Mouse (Mus musculus): ENCODE data around the gene Ric8a. TPM values are rescaled to one million over a fixed set of nuclear protein-coding genes. Genes with fewer than 3 reads are reported as not detected.

Gene Ric8a
- polyA plus RNA-seq, 1 experiment from 2014 or later: 94.8 TPM

- no peaks in the 10 kb centered on the region for H3K4me1 ChIP-seq
- H3K36me3 ChIP-seq: no peaks in the 10 kb centered on the region
- H3K4me2 ChIP-seq: no peak within 1 kb of the TSS
- H3K9me3 ChIP-seq (replicated peaks): no peaks in the 10 kb centered on the region
- no peak within 1 kb of the TSS for H3K27ac ChIP-seq (replicated peaks)
- 51% methylated on average over 20 of the region's 20 CpGs for WGBS
- no peak for ATAC-seq (ENCODE audit: low FRiP score)
- H3K4me3 ChIP-seq (replicated peaks): no peak within 1 kb of the TSS
- 0 out of 2 replicates have a peak, but pooled peaks cover 2% of the 10 kb centered on the region for H3K27me3 ChIP-seq (replicated peaks)
- H3K9ac ChIP-seq (replicated peaks): no peak within 1 kb of the TSS
These were observed 21.6 kb upstream of the Ric8a start, which contains the start of gene Urah for GRCm38 (mm10) chr7:140834968-140835757. Gene Urah, plus strand, starts transcription at chr7:140835018.

DNA sequence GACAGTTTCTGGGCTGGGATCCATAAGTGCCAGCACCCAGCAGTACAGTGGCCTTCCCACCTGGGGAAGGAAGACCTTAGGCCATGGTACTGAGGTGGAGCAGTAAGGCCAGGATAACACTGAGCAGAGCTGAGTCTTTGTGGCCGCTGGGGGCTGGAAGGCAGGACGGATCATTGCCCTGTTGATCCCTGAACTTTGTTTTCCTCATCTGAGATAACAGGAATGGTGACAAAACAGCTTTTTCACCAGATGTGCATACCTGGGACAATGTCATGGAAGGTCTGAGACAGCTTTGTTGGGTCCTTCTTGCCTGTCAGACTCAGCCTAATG lies 21.0 kb upstream of the Ric8a start:
- H3K27me3 ChIP-seq (replicated peaks): peaks cover 7% of the 10 kb centered on the region
- H3K9me3 ChIP-seq (replicated peaks): no peaks in the 10 kb centered on the region
- H3K4me1 ChIP-seq: no peaks in the 10 kb centered on the region
- H3K36me3 ChIP-seq: no peaks in the 10 kb centered on the region
- H3K4me3 ChIP-seq (replicated peaks): no peak overlapping the region
- H3K27ac ChIP-seq (replicated peaks): no peak overlapping the region
- no peak overlapping the region for H3K9ac ChIP-seq (replicated peaks)
- ATAC-seq (ENCODE audit: low FRiP score): no peak
- H3K4me2 ChIP-seq: no peak overlapping the region
- 83% methylated on average over 2 of the region's 2 CpGs for WGBS

- Histone ChIP-seq H3K4me3 (replicated peaks) (no peak overlapping the region), H3K9ac (replicated peaks) (no peak overlapping the region), H3K9me3 (replicated peaks) (no peaks in the 10 kb centered on the region), H3K4me1 (no peaks in the 10 kb centered on the region), H3K27ac (replicated peaks) (no peak overlapping the region), H3K4me2 (no peak overlapping the region), H3K36me3 (no peaks in the 10 kb centered on the region), H3K27me3 (replicated peaks) (peaks cover 14% of the 10 kb centered on the region)
- ATAC-seq (ENCODE audit: low FRiP score): no peak
- WGBS: 90% methylated on average over 9 of the region's 9 CpGs
These were observed 20.3 kb upstream of the Ric8a start for GRCm38 (mm10) chr7:140836243-140837115.

- H3K4me2 ChIP-seq: no peak overlapping the region
- H3K27me3 ChIP-seq (replicated peaks): peaks cover 35% of the 10 kb centered on the region
- 70% methylated on average over 5 of the region's 5 CpGs for WGBS
- no peak overlapping the region for H3K4me3 ChIP-seq (replicated peaks)
- H3K27ac ChIP-seq (replicated peaks): no peak overlapping the region
- H3K9me3 ChIP-seq (replicated peaks): no peaks in the 10 kb centered on the region
- no peaks in the 10 kb centered on the region for H3K36me3 ChIP-seq
- no peak overlapping the region for H3K9ac ChIP-seq (replicated peaks)
- no peaks in the 10 kb centered on the region for H3K4me1 ChIP-seq
- no peak for ATAC-seq (ENCODE audit: low FRiP score)
These were observed 17.2 kb upstream of the Ric8a start for GRCm38 (mm10) chr7:140839556-140839955.

- Histone ChIP-seq H3K27me3 (replicated peaks) (peaks cover 35% of the 10 kb centered on the region), H3K36me3 (no peaks in the 10 kb centered on the region), H3K4me2 (no peak overlapping the region), H3K27ac (replicated peaks) (no peak overlapping the region), H3K4me1 (no peaks in the 10 kb centered on the region), H3K9me3 (replicated peaks) (no peaks in the 10 kb centered on the region), H3K9ac (replicated peaks) (no peak overlapping the region), H3K4me3 (replicated peaks) (no peak overlapping the region)
- ATAC-seq (ENCODE audit: low FRiP score): no peak
- 41% methylated on average over 19 of the region's 19 CpGs for WGBS
These were observed 15.7 kb upstream of the Ric8a start for GRCm38 (mm10) chr7:140840750-140841735.

- Histone ChIP-seq H3K9ac (replicated peaks) (no peak overlapping the region), H3K27ac (replicated peaks) (no peak overlapping the region), H3K4me3 (replicated peaks) (no peak overlapping the region), H3K36me3 (no peaks in the 10 kb centered on the region), H3K27me3 (replicated peaks) (peaks cover 38% of the 10 kb centered on the region), H3K9me3 (replicated peaks) (no peaks in the 10 kb centered on the region), H3K4me1 (no peaks in the 10 kb centered on the region), H3K4me2 (no peak overlapping the region)
- WGBS: 78% methylated on average over 7 of the region's 7 CpGs
- ATAC-seq (ENCODE audit: low FRiP score): no peak
These were observed 13.0 kb upstream of the Ric8a start for GRCm38 (mm10) chr7:140843806-140844205.

DNA sequence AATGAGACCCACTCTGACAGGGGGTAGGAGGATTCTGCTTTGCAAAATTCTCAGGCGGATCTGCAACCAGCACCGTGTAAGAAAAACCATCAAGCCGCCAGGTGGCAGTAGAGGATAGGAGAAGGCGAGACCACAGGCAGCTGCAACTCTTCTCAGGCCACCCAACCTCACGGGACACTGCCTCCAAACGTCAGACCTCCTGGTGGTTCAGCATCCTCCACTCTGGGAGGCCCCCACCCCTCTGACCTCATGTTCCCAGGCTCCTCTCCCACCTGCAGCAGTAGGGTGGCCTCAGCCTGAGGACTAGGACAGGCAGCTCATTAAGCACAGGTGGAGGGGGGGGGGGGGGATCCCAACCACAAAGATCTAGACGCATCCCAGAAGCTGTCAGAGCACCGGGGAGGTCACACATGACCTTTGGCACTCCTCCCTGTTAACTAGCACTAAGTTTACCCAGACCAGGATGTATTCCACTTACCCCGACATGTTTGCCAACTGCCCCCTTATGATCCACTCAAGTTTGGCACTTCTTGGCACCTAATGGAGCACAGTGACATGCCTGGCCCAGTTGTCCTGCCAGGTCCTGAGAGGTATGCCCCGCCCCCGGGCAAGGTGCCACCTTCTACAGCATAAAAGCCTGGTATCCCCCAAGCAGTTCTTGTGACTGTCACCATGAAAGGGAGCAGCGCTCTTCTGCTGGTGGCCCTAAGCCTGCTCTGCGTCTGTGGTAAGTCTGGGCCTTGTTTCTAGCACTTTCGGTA lies 11.7 kb upstream of the Ric8a start, which contains the start of gene Scgb1c1:
TSS of gene Scgb1c1 (plus strand) at position 643 of the 761 bp plus-strand sequence.
- H3K9me3 ChIP-seq (replicated peaks): no peaks in the 10 kb centered on the region
- H3K27ac ChIP-seq (replicated peaks): no peak within 1 kb of the TSS
- H3K36me3 ChIP-seq: no peaks in the 10 kb centered on the region
- no peak within 1 kb of the TSS for H3K9ac ChIP-seq (replicated peaks)
- 33% methylated on average over 14 of the region's 14 CpGs for WGBS
- no peak within 1 kb of the TSS for H3K4me3 ChIP-seq (replicated peaks)
- peaks cover 37% of the 10 kb centered on the region for H3K27me3 ChIP-seq (replicated peaks)
- peak; percentile 76 for ATAC-seq (ENCODE audit: low FRiP score)
- H3K4me1 ChIP-seq: no peaks in the 10 kb centered on the region
- H3K4me2 ChIP-seq: no peak within 1 kb of the TSS

DNA sequence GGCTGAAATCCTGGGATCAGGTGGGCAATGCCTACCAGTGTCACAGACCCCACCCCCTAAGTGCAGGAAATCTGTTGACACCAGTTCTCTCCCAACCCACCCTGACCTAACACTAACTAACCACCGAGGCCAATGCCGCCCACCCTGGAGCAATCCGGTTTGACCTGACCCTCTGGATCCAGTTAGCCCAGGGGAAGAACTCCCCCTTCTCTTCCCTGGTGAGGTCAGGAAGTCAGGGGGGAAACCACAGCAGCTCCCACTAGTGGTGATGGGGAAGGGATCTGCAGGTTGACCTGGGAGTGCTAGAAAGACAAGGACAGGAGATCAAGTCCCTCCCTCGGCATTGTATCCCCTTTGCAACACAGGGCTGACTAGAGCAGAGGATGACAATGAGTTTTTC lies 11.1 kb upstream of the Ric8a start:
- Histone ChIP-seq H3K27ac (replicated peaks) (no peak overlapping the region), H3K4me3 (replicated peaks) (no peak overlapping the region), H3K27me3 (replicated peaks) (peaks cover 32% of the 10 kb centered on the region), H3K36me3 (0 out of 2 replicates have a peak, but pooled peaks cover 3% of the 10 kb centered on the region), H3K9ac (replicated peaks) (no peak overlapping the region), H3K4me1 (no peaks in the 10 kb centered on the region), H3K4me2 (no peak overlapping the region), H3K9me3 (replicated peaks) (no peaks in the 10 kb centered on the region)
- ATAC-seq (ENCODE audit: low FRiP score): no peak
- 72% methylated on average over 4 of the region's 4 CpGs for WGBS

DNA sequence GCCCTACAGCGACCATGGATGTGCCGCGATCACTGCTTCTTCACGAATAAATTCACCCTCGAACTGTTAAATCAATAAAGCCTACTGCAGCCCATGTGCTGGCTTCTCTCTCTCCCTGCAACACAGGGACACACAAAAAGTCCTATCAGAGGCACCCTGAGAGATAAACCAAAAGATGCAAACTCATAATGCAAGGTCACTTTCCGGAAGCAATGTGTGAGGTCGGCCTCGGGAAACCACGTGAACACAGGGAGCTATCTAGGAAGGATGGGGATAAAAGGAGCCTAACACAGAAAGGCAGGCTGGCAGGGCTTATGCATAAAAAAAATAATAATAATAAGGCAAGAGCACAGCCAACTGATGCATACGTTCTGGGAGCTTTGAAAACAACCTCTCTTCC lies 10.1 kb upstream of the Ric8a start:
- WGBS: 86% methylated on average over 10 of the region's 10 CpGs
- no peaks in the 10 kb centered on the region for H3K9me3 ChIP-seq (replicated peaks)
- no peak overlapping the region for H3K4me3 ChIP-seq (replicated peaks)
- peaks cover 22% of the 10 kb centered on the region for H3K27me3 ChIP-seq (replicated peaks)
- H3K4me1 ChIP-seq: no peaks in the 10 kb centered on the region
- H3K36me3 ChIP-seq: peaks cover 7% of the 10 kb centered on the region
- ATAC-seq (ENCODE audit: low FRiP score): no peak
- no peak overlapping the region for H3K27ac ChIP-seq (replicated peaks)
- H3K9ac ChIP-seq (replicated peaks): no peak overlapping the region
- H3K4me2 ChIP-seq: no peak overlapping the region

GRCm38 (mm10) chr7:140847755-140848580 lies 8.8 kb upstream of the Ric8a start, which contains the start of gene Odf3:
Gene Odf3, plus strand, starts transcription at chr7:140847805.
- H3K4me2 ChIP-seq: no peak within 1 kb of the TSS

More at GRCm38 (mm10) chr7:140847755-140848580, 8.8 kb upstream of the Ric8a start, which contains the start of gene Odf3:
- Histone ChIP-seq H3K4me3 (replicated peaks) (no peak within 1 kb of the TSS), H3K4me1 (no peaks in the 10 kb centered on the region), H3K27me3 (replicated peaks) (peaks cover 11% of the 10 kb centered on the region), H3K9ac (replicated peaks) (no peak within 1 kb of the TSS), H3K27ac (replicated peaks) (no peak within 1 kb of the TSS), H3K9me3 (replicated peaks) (no peaks in the 10 kb centered on the region), H3K36me3 (peaks cover 20% of the 10 kb centered on the region)
- 66% methylated on average over 11 of the region's 11 CpGs for WGBS
- ATAC-seq (ENCODE audit: low FRiP score): no peak

Measured in neural tube, embryonic 15.5 days (tissue).